Mouse (Mus musculus) forebrain, embryonic 13.5 days (tissue): ENCODE measurements around the gene Cpped1. TPM values are rescaled to one million over a fixed set of nuclear protein-coding genes. Genes with fewer than 3 reads are reported as not detected.
A peak's percentile ranks its signal among the peaks of the same experiment; 100 is the strongest.

Source experiments
- ATAC-seq: fragments of 200-750 bp; cut with Nextera tagmentation; 2 replicates; pipeline ENCODE4 v1.8.0; 2017
- H3K27ac ChIP-seq: fragments of 300-500 bp; sonication (generic); 2 replicates; pipeline ENCODE4 v1.5.1; 2015; ENCODE audit warnings: inconsistent platforms, mild to moderate bottlenecking, moderate library complexity
- H3K27me3 ChIP-seq: fragments of 300-500 bp; sonication (generic); 2 replicates; pipeline ENCODE4 v1.6.1; 2015; ENCODE audit warnings: mild to moderate bottlenecking, inconsistent platforms
- H3K36me3 ChIP-seq: fragments of 300-500 bp; sonication (generic); 2 replicates; pipeline ENCODE4 v1.6.1; 2015; ENCODE audit warnings: mild to moderate bottlenecking, inconsistent platforms; ENCODE audit not compliant: poor library complexity, severe bottlenecking
- H3K4me1 ChIP-seq: fragments of 300-500 bp; sonication (generic); 2 replicates; pipeline ENCODE4 v1.6.1; 2015; ENCODE audit warnings: inconsistent platforms
- H3K4me2 ChIP-seq: fragments of 300-500 bp; sonication (generic); 2 replicates; pipeline ENCODE4 v1.6.1; 2015; ENCODE audit warnings: inconsistent platforms, mild to moderate bottlenecking, moderate library complexity
- H3K4me3 ChIP-seq: fragments of 300-500 bp; sonication (generic); 2 replicates; pipeline ENCODE4 v1.5.1; 2015; ENCODE audit warnings: mild to moderate bottlenecking, inconsistent platforms
- H3K9ac ChIP-seq: fragments of 300-500 bp; sonication (generic); 2 replicates; pipeline ENCODE4 v1.6.1; 2015; ENCODE audit warnings: mild to moderate bottlenecking, inconsistent platforms
- H3K9me3 ChIP-seq: fragments of 300-500 bp; sonication (generic); replicated peaks from 2 replicates; pipeline ENCODE4 v1.6.1; 2016; ENCODE audit warnings: inconsistent platforms
- whole genome bisulfite sequencing: fragments of 180-500 bp; shearing (Covaris S2); methylation state at CpG from one replicate; pipeline ENCODE4 v1.1.7; 2015; 5-methylcytosine and 5-hydroxymethylcytosine counted together
- polyA plus RNA-seq: library from polyadenylated mRNA; unstranded; fragments of >200 nt; fragmentation: Nextera tagmentation; extraction: Ambion mirVana; gene quantifications from 2 replicates; pipeline ENCODE4 v1.2.1, GENCODE M21; 2015

The Cpped1 gene
- polyA plus RNA-seq, 1 experiment from 2014 or later, result 11.9 TPM

DNA sequence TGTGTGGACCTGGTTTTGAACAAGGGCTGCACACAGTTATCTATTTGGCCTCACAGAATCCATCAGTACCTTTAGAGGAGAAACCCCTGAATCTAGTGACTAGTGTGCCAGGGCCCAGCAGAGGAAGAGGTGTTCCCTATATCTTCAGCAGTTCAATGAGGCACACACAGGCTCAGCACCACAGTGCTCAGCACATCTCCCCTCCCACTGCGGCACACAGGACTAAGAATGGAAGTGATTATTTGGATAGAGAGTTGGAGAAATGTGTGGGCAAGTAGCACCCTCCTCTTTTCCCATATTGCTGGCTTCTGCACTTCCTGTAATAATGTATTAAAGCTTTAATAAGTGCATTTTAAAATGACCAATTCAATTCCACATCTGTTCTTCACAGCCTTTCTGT lies 80.4 kb downstream of the Cpped1 start:
- no peaks in the 10 kb centered on the region for H3K9me3 ChIP-seq
- no peaks in the 10 kb centered on the region for H3K36me3 ChIP-seq
- 100% methylated on average over 1 of the region's 1 CpGs for WGBS
- no peaks in the 10 kb centered on the region for H3K27me3 ChIP-seq
- H3K9ac ChIP-seq, result no peak overlapping the region
- no peaks in the 10 kb centered on the region for H3K4me1 ChIP-seq
- H3K4me2 ChIP-seq, result no peak overlapping the region
- H3K4me3 ChIP-seq, result no peak overlapping the region
- H3K27ac ChIP-seq, result no peak overlapping the region
- ATAC-seq, result no peak

- H3K4me1 ChIP-seq, result no peaks in the 10 kb centered on the region
- no peak overlapping the region for H3K9ac ChIP-seq
Observed at GRCm38 (mm10) chr16:11824833-11825232, 84.4 kb downstream of the Cpped1 start.

DNA sequence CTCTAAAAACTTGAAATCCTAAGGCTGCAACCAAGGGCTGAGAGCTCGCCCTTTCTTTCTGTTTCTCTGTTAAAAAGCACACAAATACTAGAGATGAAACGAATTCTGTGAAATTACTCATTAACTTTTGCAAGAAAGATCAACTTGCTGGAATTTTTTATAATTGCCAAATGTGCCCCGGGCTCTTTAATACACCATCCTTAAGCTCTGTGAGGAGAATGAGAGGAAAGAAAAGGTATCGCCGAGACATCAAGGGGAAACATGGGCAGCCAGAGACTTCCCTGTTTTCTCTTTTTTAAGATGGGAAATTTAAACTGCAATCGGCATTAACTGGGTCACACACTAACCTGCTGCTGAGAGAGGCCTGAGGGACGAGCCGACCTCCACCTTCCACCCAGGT lies 84.9 kb downstream of the Cpped1 start:
- H3K9ac ChIP-seq, result no peak overlapping the region
- H3K9me3 ChIP-seq, result no peaks in the 10 kb centered on the region
- no peaks in the 10 kb centered on the region for H3K36me3 ChIP-seq
- WGBS, result 82% methylated on average over 8 of the region's 8 CpGs
- peak; percentile 24; the same call in 1 of the 2 replicates for ATAC-seq
- no peak overlapping the region for H3K4me2 ChIP-seq
- H3K4me3 ChIP-seq, result no peak overlapping the region
- no peaks in the 10 kb centered on the region for H3K4me1 ChIP-seq
- H3K27ac ChIP-seq, result 0 out of 2 replicates have a peak overlapping the region, but pooled peaks have one; percentile 5
- H3K27me3 ChIP-seq, result no peaks in the 10 kb centered on the region

More at GRCm38 (mm10) chr16:11824833-11825232, 84.4 kb downstream of the Cpped1 start:
- Histone ChIP-seq H3K27ac (0 out of 2 replicates have a peak overlapping the region, but pooled peaks have one; percentile 5), H3K4me2 (no peak overlapping the region), H3K9me3 (no peaks in the 10 kb centered on the region), H3K4me3 (no peak overlapping the region), H3K27me3 (no peaks in the 10 kb centered on the region), H3K36me3 (no peaks in the 10 kb centered on the region)
- peak; percentile 52 for ATAC-seq
- WGBS, result 68% methylated on average over 7 of the region's 7 CpGs

GRCm38 (mm10) chr16:11820791-11821190 lies 88.5 kb downstream of the Cpped1 start:
- H3K4me1 ChIP-seq, result no peaks in the 10 kb centered on the region
- no peaks in the 10 kb centered on the region for H3K36me3 ChIP-seq
- H3K4me2 ChIP-seq, result no peak overlapping the region
- H3K27ac ChIP-seq, result no peak overlapping the region
- no peak overlapping the region for H3K4me3 ChIP-seq
- 83% methylated on average over 7 of the region's 7 CpGs for WGBS
- ATAC-seq, result no peak
- H3K9ac ChIP-seq, result no peak overlapping the region
- no peaks in the 10 kb centered on the region for H3K27me3 ChIP-seq
- H3K9me3 ChIP-seq, result no peaks in the 10 kb centered on the region

DNA sequence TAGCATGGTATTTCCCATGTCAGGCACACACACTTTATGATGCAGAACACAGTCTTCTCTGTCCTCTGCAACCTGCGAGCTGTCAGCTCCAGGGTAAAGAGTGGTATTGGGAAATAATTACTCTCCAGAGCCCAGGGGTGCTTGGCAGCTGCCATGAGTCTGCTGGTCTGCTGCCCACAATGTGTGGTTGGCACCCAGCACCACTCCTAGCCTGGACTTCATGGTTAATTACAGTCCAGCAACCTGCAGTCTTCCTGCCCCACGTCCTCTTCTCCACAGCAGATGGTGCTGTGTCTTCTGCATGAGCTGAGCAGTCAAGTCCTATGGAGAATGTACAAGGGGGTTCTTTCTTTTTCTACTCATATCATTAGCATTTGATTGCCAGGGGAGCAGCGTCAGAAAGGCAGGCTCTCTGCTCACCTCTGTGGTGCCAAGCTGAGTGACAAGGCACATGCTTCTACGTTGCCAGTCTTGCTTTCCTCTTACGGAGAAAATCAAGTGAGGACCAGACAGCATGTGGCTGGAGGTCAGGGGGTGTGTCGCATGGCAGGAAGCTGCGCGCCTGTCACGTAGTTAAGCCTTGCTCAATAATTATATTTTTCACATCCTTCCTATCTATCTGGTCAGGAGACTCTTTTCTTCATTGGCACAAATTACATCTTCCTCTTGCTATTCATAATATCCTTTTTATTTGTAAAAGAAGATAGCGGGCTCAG lies 94.2 kb downstream of the Cpped1 start:
- no peaks in the 10 kb centered on the region for H3K36me3 ChIP-seq
- no peak overlapping the region for H3K4me3 ChIP-seq
- peaks cover 7% of the 10 kb centered on the region for H3K4me1 ChIP-seq
- H3K27ac ChIP-seq, result no peak overlapping the region
- H3K27me3 ChIP-seq, result no peaks in the 10 kb centered on the region
- H3K4me2 ChIP-seq, result no peak overlapping the region
- no peaks in the 10 kb centered on the region for H3K9me3 ChIP-seq
- no peak overlapping the region for H3K9ac ChIP-seq
- WGBS, result 68% methylated on average over 10 of the region's 10 CpGs
- peak; percentile 82 for ATAC-seq

DNA sequence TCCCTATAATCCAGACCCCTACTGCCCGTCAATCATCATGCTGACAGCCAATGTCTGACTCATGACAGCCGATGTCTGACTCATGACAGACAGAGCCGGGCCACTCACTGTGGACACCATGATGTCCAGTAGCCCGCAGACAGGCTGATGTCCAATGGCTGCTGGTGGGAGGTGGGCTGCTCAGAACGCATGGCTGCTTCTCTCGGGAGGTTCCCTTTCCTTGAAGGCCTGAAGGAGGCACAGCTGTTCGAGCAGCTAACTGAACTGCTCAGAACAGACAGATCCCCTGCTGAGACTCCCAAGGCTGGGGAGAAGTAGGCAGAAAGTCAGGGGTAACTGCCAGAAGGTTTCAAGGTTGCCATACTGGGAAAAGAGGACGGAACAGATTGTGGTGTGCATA lies 97.1 kb downstream of the Cpped1 start:
- Histone ChIP-seq H3K36me3 (no peaks in the 10 kb centered on the region), H3K27me3 (no peaks in the 10 kb centered on the region), H3K9ac (no peak overlapping the region), H3K9me3 (no peaks in the 10 kb centered on the region), H3K4me3 (no peak overlapping the region), H3K4me1 (peaks cover 7% of the 10 kb centered on the region), H3K27ac (no peak overlapping the region), H3K4me2 (no peak overlapping the region)
- no peak for ATAC-seq
- 80% methylated on average over 8 of the region's 8 CpGs for WGBS

DNA sequence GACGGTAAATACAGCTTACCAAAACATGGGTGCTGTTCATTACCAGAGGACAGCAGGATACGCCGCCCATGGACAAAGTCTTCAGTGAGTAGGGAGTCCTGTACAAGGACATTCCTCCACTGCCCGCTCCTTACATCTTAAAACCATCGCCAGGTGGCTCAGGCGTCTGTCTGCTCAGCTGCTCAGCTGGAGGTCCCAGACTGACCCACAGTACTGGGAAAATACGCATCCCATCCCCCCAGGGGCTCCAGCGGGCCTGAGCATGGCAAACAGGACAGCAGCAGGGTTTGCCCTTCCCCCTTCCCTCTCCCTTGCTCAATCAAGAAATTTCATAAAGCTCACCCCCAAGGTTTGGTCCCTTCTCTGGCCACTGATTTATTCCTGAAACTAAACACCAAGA lies 99.6 kb downstream of the Cpped1 start:
- Histone ChIP-seq H3K36me3 (no peaks in the 10 kb centered on the region), H3K27ac (no peak overlapping the region), H3K4me3 (no peak overlapping the region), H3K27me3 (no peaks in the 10 kb centered on the region), H3K9me3 (no peaks in the 10 kb centered on the region), H3K9ac (no peak overlapping the region), H3K4me2 (no peak overlapping the region), H3K4me1 (no peaks in the 10 kb centered on the region)
- no peak for ATAC-seq
- WGBS, result 41% methylated on average over 8 of the region's 8 CpGs

GRCm38 (mm10) chr16:11801960-11802539 lies 107.2 kb downstream of the Cpped1 start:
- Histone ChIP-seq H3K27me3 (no peaks in the 10 kb centered on the region), H3K27ac (no peak overlapping the region), H3K4me3 (no peak overlapping the region), H3K9me3 (no peaks in the 10 kb centered on the region), H3K4me2 (no peak overlapping the region), H3K4me1 (no peaks in the 10 kb centered on the region), H3K36me3 (no peaks in the 10 kb centered on the region), H3K9ac (no peak overlapping the region)
- no peak for ATAC-seq
- WGBS, result 90% methylated on average over 7 of the region's 7 CpGs

- WGBS, result 74% methylated on average over 7 of the region's 7 CpGs
- no peak for ATAC-seq
- Histone ChIP-seq H3K9me3 (no peaks in the 10 kb centered on the region), H3K36me3 (no peaks in the 10 kb centered on the region), H3K27me3 (no peaks in the 10 kb centered on the region), H3K4me1 (no peaks in the 10 kb centered on the region), H3K4me3 (no peak overlapping the region), H3K9ac (no peak overlapping the region), H3K4me2 (no peak overlapping the region), H3K27ac (no peak overlapping the region)
Observed at GRCm38 (mm10) chr16:11795758-11796460, 113.3 kb downstream of the Cpped1 start.

GRCm38 (mm10) chr16:11794628-11795027 lies 114.6 kb downstream of the Cpped1 start:
- no peaks in the 10 kb centered on the region for H3K9me3 ChIP-seq
- ATAC-seq, result no peak
- H3K27me3 ChIP-seq, result no peaks in the 10 kb centered on the region
- H3K4me2 ChIP-seq, result no peak overlapping the region
- H3K9ac ChIP-seq, result no peak overlapping the region
- no peak overlapping the region for H3K4me3 ChIP-seq
- H3K36me3 ChIP-seq, result no peaks in the 10 kb centered on the region
- H3K4me1 ChIP-seq, result no peaks in the 10 kb centered on the region
- 51% methylated on average over 4 of the region's 4 CpGs for WGBS
- H3K27ac ChIP-seq, result no peak overlapping the region

DNA sequence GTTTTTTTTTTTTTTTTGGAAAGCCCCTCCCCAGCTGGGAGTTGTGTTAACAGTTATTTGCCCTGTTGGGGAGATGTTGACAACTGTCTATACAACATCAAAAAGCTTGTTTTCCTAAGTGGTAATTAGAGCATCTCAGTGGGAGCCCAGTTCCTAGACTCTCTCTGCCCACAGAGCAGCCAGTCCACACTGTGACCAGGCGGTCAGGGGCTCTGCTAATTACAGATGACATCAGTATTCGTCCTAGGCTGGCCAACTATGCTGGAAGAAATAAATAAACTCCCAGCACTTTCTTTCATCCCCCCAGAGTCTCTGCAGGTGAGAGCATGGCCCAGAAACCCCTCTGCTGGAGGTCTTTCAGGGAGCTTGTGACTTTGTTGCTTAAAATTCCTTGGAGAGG lies 115.9 kb downstream of the Cpped1 start:
- H3K9ac ChIP-seq, result no peak overlapping the region
- no peak for ATAC-seq
- H3K27ac ChIP-seq, result no peak overlapping the region
- H3K4me2 ChIP-seq, result no peak overlapping the region
- 11% methylated on average over 2 of the region's 2 CpGs for WGBS
- no peak overlapping the region for H3K4me3 ChIP-seq
- no peaks in the 10 kb centered on the region for H3K36me3 ChIP-seq
- no peaks in the 10 kb centered on the region for H3K9me3 ChIP-seq
- H3K4me1 ChIP-seq, result no peaks in the 10 kb centered on the region
- H3K27me3 ChIP-seq, result no peaks in the 10 kb centered on the region

- H3K9ac ChIP-seq, result no peak overlapping the region
- WGBS, result 91% methylated on average over 3 of the region's 3 CpGs
- H3K27me3 ChIP-seq, result no peaks in the 10 kb centered on the region
- no peak overlapping the region for H3K4me2 ChIP-seq
- no peaks in the 10 kb centered on the region for H3K9me3 ChIP-seq
- no peak for ATAC-seq
- H3K36me3 ChIP-seq, result no peaks in the 10 kb centered on the region
- H3K4me3 ChIP-seq, result no peak overlapping the region
- H3K4me1 ChIP-seq, result no peaks in the 10 kb centered on the region
- H3K27ac ChIP-seq, result no peak overlapping the region
Observed at GRCm38 (mm10) chr16:11790476-11790875, 118.8 kb downstream of the Cpped1 start.
